Mouse (Mus musculus): ENCODE results near the gene Cers6. TPM values are rescaled to one million over a fixed set of nuclear protein-coding genes. Genes with fewer than 3 reads are reported as not detected.

Cers6 gene
- polyA plus RNA-seq, 1 experiment = 3.2 TPM

DNA sequence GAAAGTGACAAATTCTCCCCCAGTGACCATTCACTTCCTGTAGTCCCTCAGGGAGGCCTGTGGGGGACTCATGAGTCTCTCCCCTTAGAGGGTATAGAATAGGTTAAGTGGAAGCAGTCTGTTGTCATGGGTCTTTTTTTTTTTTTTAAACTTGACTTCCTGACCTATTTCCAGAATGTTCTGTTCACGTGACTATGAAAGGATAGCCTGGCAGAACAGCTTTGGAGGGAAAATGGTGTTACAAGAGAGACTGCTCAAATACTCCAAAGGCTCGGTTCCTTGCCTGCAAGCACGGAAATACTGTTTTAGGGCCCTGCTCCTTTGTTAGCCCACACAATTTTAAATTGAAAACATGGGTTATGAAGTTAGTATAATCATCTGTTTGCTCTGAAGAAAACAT is 121.7 kb downstream of the Cers6 start:
- Histone ChIP-seq H3K27me3 (ENCODE audit: control insufficient read depth, insufficient read depth, low read length) (no peaks in the 10 kb centered on the region), H3K36me3 (ENCODE audit: control insufficient read depth, insufficient read depth, low read length) (no peaks in the 10 kb centered on the region), H3K4me3 (ENCODE audit: control insufficient read depth, low read depth, low read length) (no peak overlapping the region), H3K4me1 (ENCODE audit: control insufficient read depth, insufficient read depth, low read length) (no peaks in the 10 kb centered on the region), H3K27ac (ENCODE audit: control insufficient read depth, insufficient read depth, low read depth, low read length) (no peak overlapping the region)
- no peak for TF ChIP-seq POLR2A (IDR thresholded peaks at IDR 0.05; ENCODE audit: control insufficient read depth, low read depth, low read length)

DNA sequence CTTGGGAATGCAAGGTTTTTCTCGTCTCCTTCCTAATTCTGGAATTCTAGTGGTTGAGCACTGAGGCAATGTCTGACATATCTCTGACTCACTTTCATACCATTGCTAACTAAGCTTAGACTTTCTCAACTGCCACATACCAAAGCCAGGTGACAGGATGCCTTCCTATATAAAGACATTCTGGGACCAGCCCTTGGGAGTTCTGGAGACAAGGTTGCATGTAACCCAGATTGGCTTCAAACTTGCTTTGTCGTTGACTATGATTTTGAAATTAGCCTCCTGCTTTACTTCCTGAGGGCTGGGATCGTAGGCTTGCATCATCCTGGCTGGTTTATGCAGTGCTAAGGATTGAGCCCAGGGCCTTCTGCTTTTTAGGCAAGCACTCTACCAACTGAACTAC is 122.2 kb downstream of the Cers6 start:
- no peaks in the 10 kb centered on the region for H3K4me1 ChIP-seq (ENCODE audit: control insufficient read depth, insufficient read depth, low read length)
- no peaks in the 10 kb centered on the region for H3K36me3 ChIP-seq (ENCODE audit: control insufficient read depth, insufficient read depth, low read length)
- H3K4me3 ChIP-seq (ENCODE audit: control insufficient read depth, low read depth, low read length) = no peak overlapping the region
- TF ChIP-seq POLR2A (IDR thresholded peaks at IDR 0.05; ENCODE audit: control insufficient read depth, low read depth, low read length) = no peak
- no peak for TF ChIP-seq CTCF (IDR thresholded peaks at IDR 0.05; ENCODE audit: control insufficient read depth, insufficient read depth, insufficient replicate concordance, low read depth, low read length)
- no peak overlapping the region for H3K27ac ChIP-seq (ENCODE audit: control insufficient read depth, insufficient read depth, low read depth, low read length)
- H3K27me3 ChIP-seq (ENCODE audit: control insufficient read depth, insufficient read depth, low read length) = no peaks in the 10 kb centered on the region

DNA sequence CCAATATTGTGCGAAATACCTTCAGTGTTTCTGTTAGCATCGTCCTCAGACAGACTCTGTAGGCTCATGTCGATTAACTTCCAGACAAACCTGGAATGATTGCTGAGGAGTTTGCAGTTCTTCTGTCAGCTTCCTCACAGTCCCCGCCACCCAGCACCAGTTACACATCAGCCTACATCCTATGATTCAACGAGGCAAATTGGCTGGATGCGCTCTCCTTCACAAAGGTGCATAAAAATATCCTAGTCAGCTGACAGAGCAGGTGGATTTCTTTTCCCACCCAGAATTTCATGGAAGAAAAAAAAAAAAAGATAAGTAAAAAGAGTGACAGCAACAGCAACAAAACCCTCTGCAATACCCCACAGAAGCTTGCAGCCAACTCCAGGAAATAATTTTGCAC is 127.9 kb downstream of the Cers6 start:
- TF ChIP-seq CTCF (IDR thresholded peaks at IDR 0.05; ENCODE audit: control insufficient read depth, insufficient read depth, insufficient replicate concordance, low read depth, low read length) (no peak), POLR2A (IDR thresholded peaks at IDR 0.05; ENCODE audit: control insufficient read depth, low read depth, low read length) (no peak)

DNA sequence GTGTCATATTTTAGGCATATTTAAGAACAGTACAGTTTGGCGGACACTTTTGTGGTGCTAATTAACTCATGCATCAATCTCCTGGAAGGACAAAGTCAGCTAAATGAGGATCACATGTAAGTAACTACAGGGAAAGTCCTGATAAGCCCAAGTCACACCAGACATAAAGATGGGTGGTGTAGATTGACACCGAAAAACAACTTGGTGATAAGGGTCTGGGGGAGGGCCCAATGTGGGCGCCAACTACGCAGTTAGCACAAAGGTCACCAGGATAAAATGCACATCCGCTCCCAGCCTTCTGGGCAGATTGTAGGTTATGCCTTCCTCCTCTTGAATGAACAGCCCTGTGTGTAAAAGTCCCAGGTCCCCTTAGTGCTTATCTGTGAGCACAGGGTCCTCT is 131.4 kb downstream of the Cers6 start:
- TF ChIP-seq CTCF (IDR thresholded peaks at IDR 0.05; ENCODE audit: control insufficient read depth, insufficient read depth, insufficient replicate concordance, low read depth, low read length) = no peak
- no peak for TF ChIP-seq POLR2A (IDR thresholded peaks at IDR 0.05; ENCODE audit: control insufficient read depth, low read depth, low read length)
- Histone ChIP-seq H3K4me3 (ENCODE audit: control insufficient read depth, low read depth, low read length) (no peak overlapping the region), H3K4me1 (ENCODE audit: control insufficient read depth, insufficient read depth, low read length) (no peaks in the 10 kb centered on the region)

More for the DNA sequence above, 127.9 kb downstream of the Cers6 start:
- H3K27ac ChIP-seq (ENCODE audit: control insufficient read depth, insufficient read depth, low read depth, low read length) = no peak overlapping the region
- H3K4me1 ChIP-seq (ENCODE audit: control insufficient read depth, insufficient read depth, low read length) = no peaks in the 10 kb centered on the region
- H3K27me3 ChIP-seq (ENCODE audit: control insufficient read depth, insufficient read depth, low read length) = no peaks in the 10 kb centered on the region
- no peak overlapping the region for H3K4me3 ChIP-seq (ENCODE audit: control insufficient read depth, low read depth, low read length)
- no peaks in the 10 kb centered on the region for H3K36me3 ChIP-seq (ENCODE audit: control insufficient read depth, insufficient read depth, low read length)

DNA sequence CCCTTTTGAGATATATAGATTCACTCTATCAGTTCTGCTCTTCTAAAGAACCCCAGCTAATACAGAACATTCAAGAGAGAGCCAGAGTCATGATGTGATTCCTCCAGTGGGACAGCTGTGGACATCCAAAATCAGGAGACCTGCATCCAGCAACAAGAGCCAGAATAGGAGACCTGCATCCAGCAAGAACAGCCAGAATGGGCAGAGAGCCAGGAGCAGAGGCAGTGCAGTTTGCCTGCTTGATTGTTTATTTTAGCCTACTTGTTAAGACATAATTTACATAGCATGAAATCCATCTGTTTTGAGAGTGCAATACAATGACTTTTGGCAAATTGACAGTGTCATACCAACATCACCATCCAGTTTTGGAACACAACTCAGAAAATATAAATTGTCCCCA is 133.2 kb downstream of the Cers6 start:
- TF ChIP-seq CTCF (IDR thresholded peaks at IDR 0.05; ENCODE audit: control insufficient read depth, insufficient read depth, insufficient replicate concordance, low read depth, low read length) (no peak), POLR2A (IDR thresholded peaks at IDR 0.05; ENCODE audit: control insufficient read depth, low read depth, low read length) (no peak)
- H3K27me3 ChIP-seq (ENCODE audit: control insufficient read depth, insufficient read depth, low read length) = no peaks in the 10 kb centered on the region
- no peak overlapping the region for H3K4me3 ChIP-seq (ENCODE audit: control insufficient read depth, low read depth, low read length)

More for the DNA sequence above, 131.4 kb downstream of the Cers6 start:
- Histone ChIP-seq H3K27ac (ENCODE audit: control insufficient read depth, insufficient read depth, low read depth, low read length) (no peak overlapping the region), H3K27me3 (ENCODE audit: control insufficient read depth, insufficient read depth, low read length) (no peaks in the 10 kb centered on the region), H3K36me3 (ENCODE audit: control insufficient read depth, insufficient read depth, low read length) (no peaks in the 10 kb centered on the region)

DNA sequence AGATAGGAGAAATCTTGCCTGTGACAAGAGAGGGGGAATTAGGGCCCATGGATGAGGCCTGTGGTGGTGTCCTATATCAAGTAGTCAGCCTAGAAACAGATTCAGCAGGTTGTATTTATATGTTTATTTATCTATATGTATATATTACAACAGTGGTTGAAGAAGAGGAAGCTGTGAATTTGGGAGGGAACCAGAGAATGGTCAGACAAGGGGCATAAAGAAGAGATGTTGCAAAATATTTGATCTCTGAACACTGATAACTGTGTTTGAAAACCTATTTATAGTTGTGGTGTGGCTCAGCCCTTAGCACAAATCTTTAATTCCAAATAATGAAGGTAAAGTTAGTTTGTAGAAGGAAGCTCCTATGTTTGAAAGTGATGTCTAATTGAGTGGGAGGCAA is 134.5 kb downstream of the Cers6 start:
- TF ChIP-seq POLR2A (IDR thresholded peaks at IDR 0.05; ENCODE audit: control insufficient read depth, low read depth, low read length) = no peak
- TF ChIP-seq CTCF (IDR thresholded peaks at IDR 0.05; ENCODE audit: control insufficient read depth, insufficient read depth, insufficient replicate concordance, low read depth, low read length) = no peak
- Histone ChIP-seq H3K4me3 (ENCODE audit: control insufficient read depth, low read depth, low read length) (no peak overlapping the region), H3K36me3 (ENCODE audit: control insufficient read depth, insufficient read depth, low read length) (no peaks in the 10 kb centered on the region), H3K27ac (ENCODE audit: control insufficient read depth, insufficient read depth, low read depth, low read length) (no peak overlapping the region), H3K27me3 (ENCODE audit: control insufficient read depth, insufficient read depth, low read length) (no peaks in the 10 kb centered on the region), H3K4me1 (ENCODE audit: control insufficient read depth, insufficient read depth, low read length) (no peaks in the 10 kb centered on the region)

More for the DNA sequence above, 133.2 kb downstream of the Cers6 start:
- Histone ChIP-seq H3K4me1 (ENCODE audit: control insufficient read depth, insufficient read depth, low read length) (no peaks in the 10 kb centered on the region), H3K36me3 (ENCODE audit: control insufficient read depth, insufficient read depth, low read length) (no peaks in the 10 kb centered on the region), H3K27ac (ENCODE audit: control insufficient read depth, insufficient read depth, low read depth, low read length) (no peak overlapping the region)

DNA sequence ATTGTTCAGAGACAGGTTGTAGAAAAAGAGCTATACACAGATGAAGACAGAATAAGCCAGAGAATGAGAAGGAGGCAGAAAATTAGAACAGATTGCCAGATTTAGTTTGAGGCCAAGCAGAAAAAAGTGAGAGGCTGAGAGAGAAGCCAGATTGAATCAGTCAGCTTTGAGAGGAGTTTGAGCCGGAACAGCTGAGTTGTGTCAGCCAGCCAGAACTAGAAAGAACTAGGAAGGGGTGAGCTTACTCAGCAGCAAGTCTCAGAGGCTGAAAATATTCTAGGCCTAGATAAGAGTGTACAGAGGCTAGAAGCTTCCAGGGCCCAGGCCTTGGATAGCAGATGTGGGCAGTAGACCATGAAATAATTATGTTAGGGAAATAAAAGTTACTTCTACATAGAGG is 135.0 kb downstream of the Cers6 start:
- Histone ChIP-seq H3K27me3 (ENCODE audit: control insufficient read depth, insufficient read depth, low read length) (no peaks in the 10 kb centered on the region), H3K4me3 (ENCODE audit: control insufficient read depth, low read depth, low read length) (no peak overlapping the region), H3K36me3 (ENCODE audit: control insufficient read depth, insufficient read depth, low read length) (no peaks in the 10 kb centered on the region), H3K4me1 (ENCODE audit: control insufficient read depth, insufficient read depth, low read length) (no peaks in the 10 kb centered on the region), H3K27ac (ENCODE audit: control insufficient read depth, insufficient read depth, low read depth, low read length) (no peak overlapping the region)
- TF ChIP-seq POLR2A (IDR thresholded peaks at IDR 0.05; ENCODE audit: control insufficient read depth, low read depth, low read length) (no peak), CTCF (IDR thresholded peaks at IDR 0.05; ENCODE audit: control insufficient read depth, insufficient read depth, insufficient replicate concordance, low read depth, low read length) (no peak)

DNA sequence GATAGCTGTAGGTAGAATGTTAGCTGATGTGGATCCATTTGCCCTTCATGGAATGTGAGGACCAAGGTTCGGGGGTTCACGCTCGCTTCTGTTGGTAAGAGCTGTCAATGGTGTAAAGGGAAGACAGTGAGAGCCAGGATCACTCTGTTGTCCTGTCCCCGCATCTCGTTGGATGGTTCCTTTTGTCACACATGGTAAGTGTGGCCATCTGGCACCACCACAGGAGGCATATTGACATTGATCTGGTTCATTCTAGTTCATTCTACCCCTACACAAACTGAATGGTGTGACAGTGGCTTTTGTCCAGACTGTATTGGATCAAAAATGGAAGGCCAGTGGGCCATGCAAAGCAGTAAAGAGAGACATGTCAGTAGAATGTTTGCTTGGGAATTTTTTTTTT is 142.8 kb downstream of the Cers6 start:
- H3K36me3 ChIP-seq (ENCODE audit: control insufficient read depth, insufficient read depth, low read length) = no peaks in the 10 kb centered on the region
- H3K4me1 ChIP-seq (ENCODE audit: control insufficient read depth, insufficient read depth, low read length) = no peaks in the 10 kb centered on the region
- no peak overlapping the region for H3K4me3 ChIP-seq (ENCODE audit: control insufficient read depth, low read depth, low read length)
- TF ChIP-seq CTCF (IDR thresholded peaks at IDR 0.05; ENCODE audit: control insufficient read depth, insufficient read depth, insufficient replicate concordance, low read depth, low read length) (no peak), POLR2A (IDR thresholded peaks at IDR 0.05; ENCODE audit: control insufficient read depth, low read depth, low read length) (no peak)
- H3K27me3 ChIP-seq (ENCODE audit: control insufficient read depth, insufficient read depth, low read length) = no peaks in the 10 kb centered on the region
- no peak overlapping the region for H3K27ac ChIP-seq (ENCODE audit: control insufficient read depth, insufficient read depth, low read depth, low read length)
